Comparison of ENCODE assay signal across 10 mouse cellular contexts in genomic region chr4:141132191-141132590, GRCm38 (mm10). TPM values are rescaled to one million over a fixed set of nuclear protein-coding genes. Genes with fewer than 3 reads are reported as not detected.
DNase-seq lines count a peak whose midpoint lies in the region; ATAC-seq and TF ChIP-seq lines count a peak whose summit lies in the region.
"Had no signal": no experiment of that assay in that cellular context is flagged by ENCODE, and none has a peak within 500 bp of the region (broad histone marks: within the 10 kb centered on the region; RNA-seq: fewer than 3 reads in every experiment).

No protein-coding gene starts in this region.

- H3K9me3 ChIP-seq in heart, embryonic 12.5 days (replicated peaks) = no peaks in the 10 kb centered on the region
- H3K9me3 ChIP-seq in hindbrain, embryonic 16.5 days (ENCODE audit: control insufficient read depth, low read length) = no peaks in the 10 kb centered on the region
- H3K9me3 ChIP-seq in liver, postnatal 0 days (ENCODE audit: low read length) = no peaks in the 10 kb centered on the region

- WGBS in heart, embryonic 12.5 days = 64% methylated on average over 8 of the region's 8 CpGs
- WGBS in hindbrain, embryonic 16.5 days = 52% methylated on average over 8 of the region's 8 CpGs
- 64% methylated on average over 8 of the region's 8 CpGs for WGBS in liver, postnatal 0 days (ENCODE audit: insufficient replicate concordance)
- WGBS in cerebellum, adult 2 months = 72% methylated on average over 8 of the region's 8 CpGs

- no peak overlapping the region for H3K4me3 ChIP-seq in heart, embryonic 12.5 days
- H3K4me3 ChIP-seq in brown adipose tissue, adult 24 weeks (ENCODE audit: insufficient read depth, low read depth, low read length) = no peak overlapping the region
- no peak overlapping the region for H3K4me3 ChIP-seq in hindbrain, embryonic 16.5 days (ENCODE audit: low read length)
- 0 out of 2 replicates have a peak overlapping the region, but pooled peaks have one; percentile 13 for H3K4me3 ChIP-seq in liver, postnatal 0 days (ENCODE audit: low read depth, low read length)
- no peak overlapping the region for H3K4me3 ChIP-seq in cerebellum, adult 2 months (replicated peaks; ENCODE audit: insufficient read depth, low read depth, low read length)

- TF ChIP-seq POLR2A in cerebellum, adult 2 months (IDR thresholded peaks at IDR 0.05; ENCODE audit: borderline replicate concordance, insufficient read depth, low read length) = no peak

- H3K9ac ChIP-seq in heart, embryonic 12.5 days = 0 out of 2 replicates have a peak overlapping the region, but pooled peaks have one; percentile 15
- H3K9ac ChIP-seq in hindbrain, embryonic 16.5 days (ENCODE audit: low read depth, low read length) = no peak overlapping the region
- peak overlapping the region; percentile 50 for H3K9ac ChIP-seq in liver, postnatal 0 days (replicated peaks)

- peaks cover 71% of the 10 kb centered on the region for H3K4me1 ChIP-seq in heart, embryonic 12.5 days (replicated peaks)
- H3K4me1 ChIP-seq in brown adipose tissue, adult 24 weeks (ENCODE audit: control insufficient read depth, insufficient read depth, insufficient read length, low read length) = peaks cover 64% of the 10 kb centered on the region
- H3K4me1 ChIP-seq in hindbrain, embryonic 16.5 days (ENCODE audit: control insufficient read depth, insufficient read depth, low read depth, low read length) = peaks cover 42% of the 10 kb centered on the region
- peaks cover 50% of the 10 kb centered on the region for H3K4me1 ChIP-seq in liver, postnatal 0 days (ENCODE audit: insufficient read depth)
- H3K4me1 ChIP-seq in cerebellum, adult 2 months (ENCODE audit: control insufficient read depth, insufficient read depth, low read length) = peaks cover 42% of the 10 kb centered on the region

- DNase-seq in heart, adult 8-10 months (ENCODE audit: low spot score) = no peak
- DNase-seq in liver, postnatal 0 days = no peak
- DNase-seq in right cerebral cortex, postnatal 4 days = no peak
- DNase-seq in cerebellum, adult 9-11 months = no peak
- DNase-seq in cerebellum, adult 2 months = no peak

- no peak for TF ChIP-seq EP300 in liver, postnatal 0 days (IDR thresholded peaks at IDR 0.05; ENCODE audit: low read depth)

- TF ChIP-seq CTCF in liver, postnatal 0 days (IDR thresholded peaks at IDR 0.05; ENCODE audit: low read depth) = no peak
- TF ChIP-seq CTCF in cerebellum, adult 2 months (IDR thresholded peaks at IDR 0.05; ENCODE audit: borderline replicate concordance, insufficient read depth, low read depth, low read length) = no peak

- no peak for ATAC-seq in heart, embryonic 12.5 days (ENCODE audit: insufficient number of reproducible peaks, low FRiP score)
- ATAC-seq in hindbrain, embryonic 16.5 days = no peak
- no peak for ATAC-seq in liver, postnatal 0 days
- ATAC-seq: CD4-positive, CD25-positive, alpha-beta regulatory T cell, adult 4 months had no signal

- H3K27ac ChIP-seq in heart, embryonic 12.5 days (ENCODE audit: poor library complexity, severe bottlenecking) = peak overlapping the region; percentile 46; the same call in 1 of the 2 replicates
- H3K27ac ChIP-seq in brown adipose tissue, adult 24 weeks (replicated peaks; ENCODE audit: low read depth, low read length) = 0 out of 2 replicates have a peak overlapping the region, but pooled peaks have one; percentile 14
- H3K27ac ChIP-seq in hindbrain, embryonic 16.5 days (ENCODE audit: low read depth, low read length) = peak overlapping the region; percentile 32; the same call in 1 of the 2 replicates
- H3K27ac ChIP-seq in liver, postnatal 0 days (ENCODE audit: low read depth) = peak overlapping the region; percentile 89
- no peak overlapping the region for H3K27ac ChIP-seq in cerebellum, adult 2 months (ENCODE audit: insufficient read depth, low read length)

- no peaks in the 10 kb centered on the region; the same call in none of the 2 replicates for H3K36me3 ChIP-seq in heart, embryonic 12.5 days
- no peaks in the 10 kb centered on the region for H3K36me3 ChIP-seq in hindbrain, embryonic 16.5 days (ENCODE audit: control insufficient read depth, insufficient read depth, low read length)
- H3K36me3 ChIP-seq in liver, postnatal 0 days (replicated peaks; ENCODE audit: insufficient read depth, low read length) = peaks cover 6% of the 10 kb centered on the region; the same call in 1 of the 2 replicates

- H3K27me3 ChIP-seq in heart, embryonic 12.5 days (replicated peaks) = no peaks in the 10 kb centered on the region
- H3K27me3 ChIP-seq in hindbrain, embryonic 16.5 days (replicated peaks; ENCODE audit: control insufficient read depth, insufficient read depth, low read length) = no peaks in the 10 kb centered on the region
- no peaks in the 10 kb centered on the region for H3K27me3 ChIP-seq in liver, postnatal 0 days (ENCODE audit: insufficient read depth, low read length)
- H3K27me3 ChIP-seq in cerebellum, adult 2 months (ENCODE audit: control insufficient read depth, insufficient read depth, low read length) = no peaks in the 10 kb centered on the region

- no peak overlapping the region for H3K4me2 ChIP-seq in heart, embryonic 12.5 days
- no peak overlapping the region for H3K4me2 ChIP-seq in hindbrain, embryonic 16.5 days (ENCODE audit: low read length)
- H3K4me2 ChIP-seq in liver, postnatal 0 days (ENCODE audit: low read depth, low read length) = peak overlapping the region; percentile 49

RNA-seq across cellular contexts. Expression of gene Szrd1, which starts 7.4 kb away (rescaled TPM):
- 32.9 and 33.4 TPM in 2 replicates for polyA plus RNA-seq in heart, embryonic 12.5 days (2016; fragmentation: Nextera tagmentation; extraction: Ambion mirVana)
- total RNA-seq in heart, adult 8-10 months (2022) = 100 to 1,000 TPM in 2 of 4 experiments, 10 to 100 TPM in 2; 87.5 to 111 (median 98.0) TPM
- polyA plus RNA-seq in brown adipose tissue, adult 24 weeks (2012; ENCODE audit: insufficient read depth, insufficient read length, missing spikeins) = 52.2 and 85.4 TPM in 2 replicates
- 22.4 and 23.9 TPM in 2 replicates for polyA plus RNA-seq in hindbrain, embryonic 16.5 days (2015; fragmentation: Nextera tagmentation; extraction: Ambion mirVana)
- polyA plus RNA-seq in liver, postnatal 0 days (2015; fragmentation: Nextera tagmentation; extraction: Ambion mirVana) = 16.8 and 17.7 TPM in 2 replicates
- polyA plus RNA-seq in cerebellum, adult 2 months (2012; rRNA removed) = 29.2 and 29.9 TPM in 2 replicates

RNA-seq across cellular contexts. Expression of gene Fbxo42, which starts 15.5 kb away (rescaled TPM):
- polyA plus RNA-seq in heart, embryonic 12.5 days (2016; fragmentation: Nextera tagmentation; extraction: Ambion mirVana) = 18.2 and 20.0 TPM in 2 replicates
- 10 to 100 TPM in 2 of 4 experiments, 1 to 10 TPM in 2; 8.4 to 11.5 (median 10.0) TPM for total RNA-seq in heart, adult 8-10 months (2022)
- 4.4 and 5.3 TPM in 2 replicates for polyA plus RNA-seq in brown adipose tissue, adult 24 weeks (2012; ENCODE audit: insufficient read depth, insufficient read length, missing spikeins)
- 20.4 and 24.8 TPM in 2 replicates for polyA plus RNA-seq in hindbrain, embryonic 16.5 days (2015; fragmentation: Nextera tagmentation; extraction: Ambion mirVana)
- polyA plus RNA-seq in liver, postnatal 0 days (2015; fragmentation: Nextera tagmentation; extraction: Ambion mirVana) = 11.2 and 11.7 TPM in 2 replicates
- 21.1 and 21.5 TPM in 2 replicates for polyA plus RNA-seq in cerebellum, adult 2 months (2012; rRNA removed)

RNA-seq across cellular contexts. Expression of gene Spata21, which starts 44.1 kb away (rescaled TPM):
- polyA plus RNA-seq in heart, embryonic 12.5 days (2016; fragmentation: Nextera tagmentation; extraction: Ambion mirVana) = not detected in 2 replicates
- not detected for total RNA-seq in heart, adult 8-10 months (2022)
- not detected in 2 replicates for polyA plus RNA-seq in brown adipose tissue, adult 24 weeks (2012; ENCODE audit: insufficient read depth, insufficient read length, missing spikeins)
- polyA plus RNA-seq in hindbrain, embryonic 16.5 days (2015; fragmentation: Nextera tagmentation; extraction: Ambion mirVana) = 0.60 and 1.0 TPM in 2 replicates
- polyA plus RNA-seq in liver, postnatal 0 days (2015; fragmentation: Nextera tagmentation; extraction: Ambion mirVana) = not detected in 2 replicates
- polyA plus RNA-seq in cerebellum, adult 2 months (2012; rRNA removed) = 0.21 and 0.48 TPM in 2 replicates
- polyA plus RNA-seq: heart, postnatal 0 days had no signal

RNA-seq across cellular contexts. Expression of gene Necap2, which starts 54.0 kb away (rescaled TPM):
- polyA plus RNA-seq in heart, embryonic 12.5 days (2016; fragmentation: Nextera tagmentation; extraction: Ambion mirVana) = 43.2 and 44.3 TPM in 2 replicates
- total RNA-seq in heart, adult 8-10 months (2022) = 10 to 100 TPM; 14.7 to 18.2 (median 15.9) TPM
- 24.2 and 29.4 TPM in 2 replicates for polyA plus RNA-seq in brown adipose tissue, adult 24 weeks (2012; ENCODE audit: insufficient read depth, insufficient read length, missing spikeins)
- polyA plus RNA-seq in hindbrain, embryonic 16.5 days (2015; fragmentation: Nextera tagmentation; extraction: Ambion mirVana) = 54.0 and 55.5 TPM in 2 replicates
- polyA plus RNA-seq in liver, postnatal 0 days (2015; fragmentation: Nextera tagmentation; extraction: Ambion mirVana) = 47.1 and 53.0 TPM in 2 replicates
- polyA plus RNA-seq in cerebellum, adult 2 months (2012; rRNA removed) = 66.3 and 68.7 TPM in 2 replicates
